ENCODE assay signal across 8 mouse cellular contexts in genomic region chr11:33680151-33680550, GRCm38 (mm10).
DNase-seq lines count a peak whose midpoint lies in the region; ATAC-seq and TF ChIP-seq lines count a peak whose summit lies in the region.

No protein-coding gene starts in this region.

- no peak for DNase-seq in heart, adult 11 months
- peak; percentile 24 to 40 for DNase-seq in adrenal gland, adult 18-20 months (ENCODE audit: low spot score in 2 of 2)
- peak; percentile 59 for DNase-seq in forebrain, embryonic 14.5 days (ENCODE audit: low spot score)
- DNase-seq in kidney, adult 2 months = peak; percentile 27
- DNase-seq in midbrain, embryonic 10.5 days (ENCODE audit: low spot score) = peak; percentile 66
- peak; percentile 69 for DNase-seq in thymus, postnatal 4 days
- DNase-seq in layer of hippocampus, adult 9-11 months = no peak

- no peak for TF ChIP-seq POLR2A in kidney, adult 2 months (IDR thresholded peaks at IDR 0.05; ENCODE audit: low read depth, low read length)

- peak overlapping the region; percentile 22; the same call in 1 of the 2 replicates for H3K4me3 ChIP-seq in heart, embryonic 13.5 days
- H3K4me3 ChIP-seq in forebrain, embryonic 14.5 days (ENCODE audit: low read depth, low read length) = 0 out of 2 replicates have a peak overlapping the region, but pooled peaks have one; percentile 6
- H3K4me3 ChIP-seq in kidney, adult 2 months (ENCODE audit: insufficient read depth, low read depth, low read length) = no peak overlapping the region
- peak overlapping the region; percentile 32 for H3K4me3 ChIP-seq in midbrain, embryonic 10.5 days

- H3K27me3 ChIP-seq in heart, embryonic 13.5 days (replicated peaks) = peaks cover 40% of the 10 kb centered on the region
- 0 out of 2 replicates have a peak, but pooled peaks cover 12% of the 10 kb centered on the region for H3K27me3 ChIP-seq in forebrain, embryonic 14.5 days (replicated peaks; ENCODE audit: control insufficient read depth, insufficient read depth, low read length)
- no peaks in the 10 kb centered on the region for H3K27me3 ChIP-seq in kidney, adult 2 months (replicated peaks; ENCODE audit: control insufficient read depth, insufficient read depth, low read length)
- peaks cover 17% of the 10 kb centered on the region for H3K27me3 ChIP-seq in midbrain, embryonic 10.5 days (ENCODE audit: low read depth, poor library complexity, severe bottlenecking)

- no peak for TF ChIP-seq CTCF in kidney, adult 2 months (conservative IDR thresholded peaks at IDR 0.05; ENCODE audit: insufficient read depth, insufficient read length, low read depth, low read length)

- 3% methylated on average over 15 of the region's 15 CpGs for WGBS in heart, embryonic 13.5 days
- WGBS in forebrain, embryonic 14.5 days = 2% methylated on average over 15 of the region's 15 CpGs
- 2% methylated on average over 15 of the region's 15 CpGs for whole genome bisulfite sequencing in kidney, adult 2 months
- 2% methylated on average over 15 of the region's 15 CpGs for WGBS in midbrain, embryonic 10.5 days

- H3K36me3 ChIP-seq in heart, embryonic 13.5 days = no peaks in the 10 kb centered on the region
- no peaks in the 10 kb centered on the region for H3K36me3 ChIP-seq in forebrain, embryonic 14.5 days (ENCODE audit: control insufficient read depth, insufficient read depth, low read length)
- H3K36me3 ChIP-seq in kidney, adult 2 months (ENCODE audit: control insufficient read depth, insufficient read depth, low read length) = no peaks in the 10 kb centered on the region
- H3K36me3 ChIP-seq in midbrain, embryonic 10.5 days = no peaks in the 10 kb centered on the region

- H3K4me2 ChIP-seq in heart, embryonic 13.5 days = peak overlapping the region; percentile 58
- H3K4me2 ChIP-seq in forebrain, embryonic 14.5 days (ENCODE audit: low read length) = peak overlapping the region; percentile 38

- no peaks in the 10 kb centered on the region for H3K9me3 ChIP-seq in heart, embryonic 13.5 days
- no peaks in the 10 kb centered on the region for H3K9me3 ChIP-seq in forebrain, embryonic 14.5 days (replicated peaks; ENCODE audit: control insufficient read depth, low read length)
- no peaks in the 10 kb centered on the region for H3K9me3 ChIP-seq in midbrain, embryonic 10.5 days (replicated peaks)

- no peak overlapping the region for H3K27ac ChIP-seq in heart, embryonic 13.5 days (replicated peaks)
- no peak overlapping the region for H3K27ac ChIP-seq in forebrain, embryonic 14.5 days (ENCODE audit: low read depth, low read length)
- H3K27ac ChIP-seq in kidney, adult 2 months (ENCODE audit: insufficient read depth, low read depth, low read length) = no peak overlapping the region
- H3K27ac ChIP-seq in midbrain, embryonic 10.5 days (replicated peaks) = no peak overlapping the region

- no peaks in the 10 kb centered on the region for H3K4me1 ChIP-seq in heart, embryonic 13.5 days
- H3K4me1 ChIP-seq in forebrain, embryonic 14.5 days (ENCODE audit: control insufficient read depth, insufficient read depth, low read length) = no peaks in the 10 kb centered on the region; the same call in 1 of the 2 replicates
- H3K4me1 ChIP-seq in kidney, adult 2 months (ENCODE audit: control insufficient read depth, insufficient read depth, low read length) = no peaks in the 10 kb centered on the region
- H3K4me1 ChIP-seq in midbrain, embryonic 10.5 days = peaks cover 6% of the 10 kb centered on the region

- ATAC-seq in heart, embryonic 13.5 days (ENCODE audit: extremely low read depth, insufficient number of reproducible peaks, low FRiP score, low TSS enrichment) = no peak
- no peak for ATAC-seq in forebrain, embryonic 14.5 days

- no peak overlapping the region for H3K9ac ChIP-seq in heart, embryonic 13.5 days
- no peak overlapping the region for H3K9ac ChIP-seq in forebrain, embryonic 14.5 days (ENCODE audit: low read length)

Comparison
In these comparisons a context has a peak if more than half of its experiments do, and no peak if none do; other contexts are left out.
1. DNase-seq: peak in adrenal gland, adult 18-20 months (2 of 2), forebrain, embryonic 14.5 days (single experiment), kidney, adult 2 months (single experiment), midbrain, embryonic 10.5 days (single experiment) and thymus, postnatal 4 days (single experiment); none in heart, adult 11 months (single experiment) and layer of hippocampus, adult 9-11 months (single experiment).